ENCODE assay signal across 16 mouse cellular contexts in genomic region chrX:140214198-140214849, GRCm38 (mm10).
DNase-seq lines count a peak whose midpoint lies in the region; ATAC-seq and TF ChIP-seq lines count a peak whose summit lies in the region.
"Had no signal": no experiment of that assay in that cellular context is flagged by ENCODE, and none has a peak within 500 bp of the region (broad histone marks: within the 10 kb centered on the region; RNA-seq: fewer than 3 reads in every experiment).

No protein-coding gene starts in this region.

- peaks cover 4% of the 10 kb centered on the region; the same call in 1 of the 2 replicates for H3K27me3 ChIP-seq in forebrain, embryonic 15.5 days
- H3K27me3 ChIP-seq in forebrain, embryonic 11.5 days (ENCODE audit: control insufficient read depth, insufficient read depth, low read length) = peaks cover 12% of the 10 kb centered on the region; the same call in 1 of the 2 replicates
- no peaks in the 10 kb centered on the region; the same call in 1 of the 2 replicates for H3K27me3 ChIP-seq in midbrain, postnatal 0 days (ENCODE audit: insufficient read depth, low read length)
- H3K27me3 ChIP-seq in midbrain, embryonic 16.5 days (ENCODE audit: control insufficient read depth, insufficient read depth, low read depth, low read length) = peaks cover 2% of the 10 kb centered on the region; the same call in 1 of the 2 replicates
- no peaks in the 10 kb centered on the region for H3K27me3 ChIP-seq in thymus, adult 2 months (ENCODE audit: control insufficient read depth, insufficient read depth, low read length)

- 0 out of 2 replicates have a peak overlapping the region, but pooled peaks have one; percentile 34 for H3K27ac ChIP-seq in forebrain, embryonic 15.5 days (replicated peaks)
- H3K27ac ChIP-seq in forebrain, embryonic 11.5 days (ENCODE audit: low read depth, low read length) = no peak overlapping the region
- H3K27ac ChIP-seq in midbrain, postnatal 0 days (ENCODE audit: low read depth, low read length) = no peak overlapping the region
- no peak overlapping the region for H3K27ac ChIP-seq in midbrain, embryonic 16.5 days (ENCODE audit: low read length)
- H3K27ac ChIP-seq in thymus, adult 2 months (ENCODE audit: control insufficient read depth, insufficient read depth, low read length) = no peak overlapping the region
- H3K27ac ChIP-seq: gastrocnemius, adult 2 months; midbrain, embryonic 15.5 days had no signal

- no peaks in the 10 kb centered on the region for H3K36me3 ChIP-seq in forebrain, embryonic 15.5 days
- no peaks in the 10 kb centered on the region for H3K36me3 ChIP-seq in forebrain, embryonic 11.5 days (ENCODE audit: control insufficient read depth, insufficient read depth, low read length)
- no peaks in the 10 kb centered on the region for H3K36me3 ChIP-seq in midbrain, postnatal 0 days (ENCODE audit: insufficient read depth, low read length)
- H3K36me3 ChIP-seq in midbrain, embryonic 16.5 days (ENCODE audit: control insufficient read depth, insufficient read depth, low read length) = no peaks in the 10 kb centered on the region
- H3K36me3 ChIP-seq in thymus, adult 2 months (ENCODE audit: control insufficient read depth, insufficient read depth, low read length) = no peaks in the 10 kb centered on the region
- H3K36me3 ChIP-seq: midbrain, embryonic 15.5 days had no signal

- H3K4me3 ChIP-seq in forebrain, embryonic 15.5 days = no peak overlapping the region
- H3K4me3 ChIP-seq in forebrain, embryonic 11.5 days (ENCODE audit: low read depth, low read length) = no peak overlapping the region
- no peak overlapping the region for H3K4me3 ChIP-seq in midbrain, postnatal 0 days (ENCODE audit: low read depth, low read length)
- H3K4me3 ChIP-seq in midbrain, embryonic 16.5 days (ENCODE audit: low read depth, low read length) = no peak overlapping the region
- no peak overlapping the region for H3K4me3 ChIP-seq in thymus, adult 2 months (ENCODE audit: control insufficient read depth, insufficient read depth, low read length)
- H3K4me3 ChIP-seq: gastrocnemius, adult 2 months; midbrain, embryonic 15.5 days had no signal

- 0 out of 2 replicates have a peak, but pooled peaks cover 4% of the 10 kb centered on the region for H3K4me1 ChIP-seq in forebrain, embryonic 15.5 days
- H3K4me1 ChIP-seq in forebrain, embryonic 11.5 days (replicated peaks; ENCODE audit: control insufficient read depth, insufficient read depth, low read length) = no peaks in the 10 kb centered on the region
- H3K4me1 ChIP-seq in midbrain, postnatal 0 days (ENCODE audit: insufficient read depth, low read length) = no peaks in the 10 kb centered on the region
- peaks cover 4% of the 10 kb centered on the region for H3K4me1 ChIP-seq in midbrain, embryonic 16.5 days (ENCODE audit: control insufficient read depth, insufficient read depth, low read length)
- no peaks in the 10 kb centered on the region for H3K4me1 ChIP-seq in thymus, adult 2 months (replicated peaks; ENCODE audit: control insufficient read depth, insufficient read depth, low read length)

- H3K4me2 ChIP-seq in forebrain, embryonic 15.5 days (replicated peaks) = no peak overlapping the region
- H3K4me2 ChIP-seq in forebrain, embryonic 11.5 days (ENCODE audit: low read depth, low read length, severe bottlenecking) = no peak overlapping the region
- H3K4me2 ChIP-seq in midbrain, postnatal 0 days (ENCODE audit: low read depth, low read length, poor library complexity, severe bottlenecking) = no peak overlapping the region
- no peak overlapping the region for H3K4me2 ChIP-seq in midbrain, embryonic 16.5 days (ENCODE audit: low read length)
- H3K4me2 ChIP-seq: heart, embryonic 11.5 days; midbrain, embryonic 15.5 days had no signal

- no peak overlapping the region for H3K9ac ChIP-seq in forebrain, embryonic 15.5 days (replicated peaks)
- no peak overlapping the region for H3K9ac ChIP-seq in forebrain, embryonic 11.5 days (ENCODE audit: low read length)
- no peak overlapping the region for H3K9ac ChIP-seq in midbrain, postnatal 0 days (replicated peaks; ENCODE audit: low read length, poor library complexity, severe bottlenecking)
- H3K9ac ChIP-seq in midbrain, embryonic 16.5 days (ENCODE audit: low read depth, low read length) = no peak overlapping the region
- H3K9ac ChIP-seq: liver, postnatal 0 days; midbrain, embryonic 15.5 days had no signal

- 31% methylated on average over 4 of the region's 4 CpGs for WGBS in forebrain, embryonic 15.5 days
- 57% methylated on average over 4 of the region's 4 CpGs for WGBS in forebrain, embryonic 11.5 days
- WGBS in midbrain, postnatal 0 days = 46% methylated on average over 4 of the region's 4 CpGs
- 46% methylated on average over 4 of the region's 4 CpGs for WGBS in midbrain, embryonic 16.5 days
- WGBS in thymus, adult 2 months = 75% methylated on average over 4 of the region's 4 CpGs

- no peak for DNase-seq in forebrain, embryonic 11.5 days (ENCODE audit: low spot score)
- DNase-seq in midbrain, postnatal 0 days (ENCODE audit: low spot score) = peak; percentile 28
- peak; percentile 38 for DNase-seq in cerebellum, adult 9-10 months
- DNase-seq in skeletal muscle tissue, adult 2 months (ENCODE audit: low read depth, low spot score) = peak; percentile 4
- no peak for DNase-seq in gastrocnemius, postnatal 25 days
- no peak for DNase-seq in thymus, adult 2 months
- DNase-seq: heart, postnatal 4 days; kidney, postnatal 36 days; layer of hippocampus, postnatal 36 days; liver, postnatal 0 days had no signal

- no peak for ATAC-seq in forebrain, embryonic 15.5 days (replicated peaks)
- ATAC-seq in forebrain, embryonic 11.5 days (replicated peaks; ENCODE audit: low FRiP score) = no peak
- no peak for ATAC-seq in midbrain, postnatal 0 days (ENCODE audit: low FRiP score)
- no peak for ATAC-seq in midbrain, embryonic 16.5 days
- ATAC-seq: intestine, postnatal 0 days; liver, postnatal 0 days; midbrain, embryonic 15.5 days had no signal

- TF ChIP-seq POLR2A in thymus, adult 2 months (IDR thresholded peaks at IDR 0.05; ENCODE audit: control insufficient read depth, extremely low read depth, insufficient read depth, low read length, poor library complexity) = no peak

- H3K9me3 ChIP-seq in forebrain, embryonic 15.5 days = no peaks in the 10 kb centered on the region
- H3K9me3 ChIP-seq in forebrain, embryonic 11.5 days (ENCODE audit: control insufficient read depth, low read length) = no peaks in the 10 kb centered on the region
- H3K9me3 ChIP-seq in midbrain, postnatal 0 days (ENCODE audit: low read length) = no peaks in the 10 kb centered on the region
- H3K9me3 ChIP-seq in midbrain, embryonic 16.5 days (replicated peaks; ENCODE audit: control insufficient read depth, low read length, poor library complexity, severe bottlenecking) = no peaks in the 10 kb centered on the region
- H3K9me3 ChIP-seq: midbrain, embryonic 15.5 days had no signal

- no peak for TF ChIP-seq CTCF in midbrain, postnatal 0 days (IDR thresholded peaks at IDR 0.05)
- TF ChIP-seq CTCF in thymus, adult 2 months (IDR thresholded peaks at IDR 0.05; ENCODE audit: borderline replicate concordance, control insufficient read depth, extremely low read depth, insufficient read depth, low read length, poor library complexity) = no peak

Comparison
In these comparisons a context has a peak if more than half of its experiments do, and no peak if none do; other contexts are left out.
1. DNase-seq: peak in midbrain, postnatal 0 days (single experiment), cerebellum, adult 9-10 months (single experiment) and skeletal muscle tissue, adult 2 months (single experiment); none in forebrain, embryonic 11.5 days (single experiment), gastrocnemius, postnatal 25 days (single experiment) and thymus, adult 2 months (single experiment).